Mouse (Mus musculus): Measurements from ENCODE around the gene Tmem107. TPM values are rescaled to one million over a fixed set of nuclear protein-coding genes. Genes with fewer than 3 reads are reported as not detected.

Gene Tmem107
- total RNA-seq, 1 experiment, result 38.8 TPM

DNA sequence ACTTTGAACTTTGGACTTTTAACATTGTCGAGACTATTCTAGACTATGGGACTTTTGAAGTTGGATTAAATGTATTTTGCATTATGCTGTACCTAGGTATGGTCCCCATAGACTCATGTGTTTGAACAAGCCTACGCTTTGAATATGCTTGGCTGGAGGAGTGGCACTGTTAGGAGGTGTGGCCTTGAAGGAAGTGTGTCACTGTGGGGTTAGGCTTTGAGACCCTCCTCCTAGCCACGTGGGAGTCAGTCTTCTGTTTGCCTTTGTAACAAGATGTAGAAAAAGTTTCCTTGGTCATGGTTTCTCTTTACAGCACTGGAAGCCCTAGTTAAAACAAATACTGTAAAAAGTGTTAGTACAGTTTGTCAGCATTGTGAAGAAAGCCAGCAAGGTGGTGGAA is 16.8 kb upstream of the Tmem107 start:
- peaks cover 16% of the 10 kb centered on the region for H3K36me3 ChIP-seq (ENCODE audit: control insufficient read depth, insufficient read depth, low read length, poor library complexity, severe bottlenecking)
- no peak for DNase-seq (ENCODE audit: low read depth, low spot score)
- H3K4me1 ChIP-seq (ENCODE audit: control insufficient read depth in 2 of 2, insufficient read depth in 2 of 2, low read length in 2 of 2, poor library complexity in 1 of 2), result no peaks in the 10 kb centered on the region
- no peak overlapping the region for H3K9ac ChIP-seq (ENCODE audit: insufficient read depth, low read depth, low read length, poor library complexity, severe bottlenecking)
- H3K4me3 ChIP-seq (ENCODE audit: insufficient read depth in 1 of 2, low read depth in 1 of 2, low read length in 2 of 2, poor library complexity in 1 of 2, severe bottlenecking in 1 of 2), result no peak overlapping the region
- no peaks in the 10 kb centered on the region for H3K9me3 ChIP-seq (ENCODE audit: control insufficient read depth, insufficient read depth, low read depth, low read length)
- no peak overlapping the region for H3K27ac ChIP-seq (ENCODE audit: insufficient read depth, low read depth, low read length, poor library complexity, severe bottlenecking)
- in situ Hi-C loops (cut with MboI; ENCODE audit: low sequenced_read_pairs in 2 of 2, unreplicated experiment in 2 of 2), result no loop called here
- TF ChIP-seq CHD2 (IDR thresholded peaks at IDR 0.05; ENCODE audit: low read depth, low read length) (no peak), ZNF384 (IDR thresholded peaks at IDR 0.05; ENCODE audit: low read depth, low read length) (no peak), ZC3H11A (IDR thresholded peaks at IDR 0.05; ENCODE audit: borderline replicate concordance, low read depth, low read length) (no peak), HCFC1 (IDR thresholded peaks at IDR 0.05; ENCODE audit: borderline replicate concordance, insufficient read depth, low read length) (no peak), MAFK (IDR thresholded peaks at IDR 0.05; ENCODE audit: insufficient read depth, low read depth, low read length) (no peak)

DNA sequence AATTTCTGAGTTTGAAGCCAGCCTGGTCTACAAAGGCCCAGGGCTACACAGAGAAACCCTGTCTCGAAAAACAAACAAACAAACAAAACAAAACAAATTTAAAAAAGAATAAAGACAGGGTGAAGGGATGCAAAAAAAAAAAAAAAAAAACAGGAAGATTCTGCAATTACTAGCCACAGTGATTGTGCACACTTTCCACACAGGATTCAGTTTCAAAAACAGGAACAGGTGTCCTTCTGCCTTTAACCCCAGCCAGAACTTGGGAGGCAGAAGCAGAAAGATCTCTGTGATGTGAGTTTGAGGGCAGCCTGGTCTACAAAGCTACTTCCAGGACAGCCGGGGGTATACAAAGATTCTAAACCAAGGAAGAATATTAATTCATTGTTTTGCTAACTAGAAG is 12.3 kb upstream of the Tmem107 start:
- no peaks in the 10 kb centered on the region; a peak in 1 of 4 replicates for H3K4me1 ChIP-seq (ENCODE audit: control insufficient read depth in 2 of 2, insufficient read depth in 2 of 2, low read length in 2 of 2, poor library complexity in 1 of 2)
- in situ Hi-C loops (cut with MboI; ENCODE audit: low sequenced_read_pairs in 2 of 2, unreplicated experiment in 2 of 2), result no loop called here
- peak overlapping the region in 1 of 2 experiments; percentile 89; a peak in 2 of 4 replicates for H3K4me3 ChIP-seq (ENCODE audit: insufficient read depth in 1 of 2, low read depth in 1 of 2, low read length in 2 of 2, poor library complexity in 1 of 2, severe bottlenecking in 1 of 2)
- H3K27ac ChIP-seq (ENCODE audit: insufficient read depth, low read depth, low read length, poor library complexity, severe bottlenecking), result no peak overlapping the region
- no peak overlapping the region for H3K9ac ChIP-seq (ENCODE audit: insufficient read depth, low read depth, low read length, poor library complexity, severe bottlenecking)
- DNase-seq (ENCODE audit: low read depth, low spot score), result no peak
- H3K9me3 ChIP-seq (ENCODE audit: control insufficient read depth, insufficient read depth, low read depth, low read length), result no peaks in the 10 kb centered on the region
- no peak for TF ChIP-seq HCFC1 (IDR thresholded peaks at IDR 0.05; ENCODE audit: borderline replicate concordance, insufficient read depth, low read length)
- no peak for TF ChIP-seq ZNF384 (IDR thresholded peaks at IDR 0.05; ENCODE audit: low read depth, low read length)
- no peak for TF ChIP-seq CHD2 (IDR thresholded peaks at IDR 0.05; ENCODE audit: low read depth, low read length)
- TF ChIP-seq ZC3H11A (IDR thresholded peaks at IDR 0.05; ENCODE audit: borderline replicate concordance, low read depth, low read length), result no peak
- TF ChIP-seq MAFK (IDR thresholded peaks at IDR 0.05; ENCODE audit: insufficient read depth, low read depth, low read length), result no peak
- no peaks in the 10 kb centered on the region for H3K36me3 ChIP-seq (ENCODE audit: control insufficient read depth, insufficient read depth, low read length, poor library complexity, severe bottlenecking)

DNA sequence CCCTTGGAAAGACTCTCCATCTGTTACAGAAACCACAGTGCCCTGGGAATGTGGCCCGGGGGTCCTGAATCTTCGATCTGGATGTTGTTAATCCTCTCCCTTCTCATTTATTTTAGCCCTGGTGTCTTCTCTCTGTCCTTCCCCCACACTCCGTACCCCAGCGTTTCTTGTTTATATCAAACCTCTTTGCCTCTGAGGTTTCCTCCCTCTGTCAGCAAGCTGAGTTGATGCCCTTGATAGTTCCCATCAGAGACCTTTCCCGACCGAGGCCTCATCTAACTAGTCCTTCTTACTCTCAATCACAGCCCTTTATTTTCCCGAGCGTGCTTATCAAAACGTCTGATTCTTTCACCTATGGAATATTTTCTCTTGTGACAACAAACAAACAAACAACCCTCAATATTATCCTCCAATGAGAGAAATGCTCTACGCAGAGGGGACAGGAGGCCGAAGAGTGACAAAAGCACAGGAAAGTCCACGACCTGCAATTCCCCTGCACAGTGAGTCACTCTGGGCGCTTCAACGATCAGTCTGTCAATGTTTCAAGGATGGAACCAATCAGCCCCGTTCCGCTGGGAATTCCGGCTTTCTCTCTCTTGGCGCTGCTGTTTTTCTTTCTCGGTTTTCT is 11.8 kb upstream of the Tmem107 start:
- Histone ChIP-seq H3K4me1 (ENCODE audit: control insufficient read depth in 2 of 2, insufficient read depth in 2 of 2, low read length in 2 of 2, poor library complexity in 1 of 2) (no peaks in the 10 kb centered on the region; a peak in 1 of 4 replicates), H3K9me3 (ENCODE audit: control insufficient read depth, insufficient read depth, low read depth, low read length) (no peaks in the 10 kb centered on the region), H3K4me3 (ENCODE audit: insufficient read depth in 1 of 2, low read depth in 1 of 2, low read length in 2 of 2, poor library complexity in 1 of 2, severe bottlenecking in 1 of 2) (peak overlapping the region; percentile 82 to 89), H3K27ac (ENCODE audit: insufficient read depth, low read depth, low read length, poor library complexity, severe bottlenecking) (no peak overlapping the region), H3K9ac (ENCODE audit: insufficient read depth, low read depth, low read length, poor library complexity, severe bottlenecking) (peak overlapping the region; percentile 77), H3K36me3 (ENCODE audit: control insufficient read depth, insufficient read depth, low read length, poor library complexity, severe bottlenecking) (no peaks in the 10 kb centered on the region)
- TF ChIP-seq ZC3H11A (IDR thresholded peaks at IDR 0.05; ENCODE audit: borderline replicate concordance, low read depth, low read length) (no peak), MAFK (IDR thresholded peaks at IDR 0.05; ENCODE audit: insufficient read depth, low read depth, low read length) (no peak), CHD2 (IDR thresholded peaks at IDR 0.05; ENCODE audit: low read depth, low read length) (no peak), ZNF384 (IDR thresholded peaks at IDR 0.05; ENCODE audit: low read depth, low read length) (no peak)
- DNase-seq (ENCODE audit: low read depth, low spot score), result no peak
- in situ Hi-C loops (cut with MboI; ENCODE audit: low sequenced_read_pairs in 2 of 2, unreplicated experiment in 2 of 2), result no loop called here

DNA sequence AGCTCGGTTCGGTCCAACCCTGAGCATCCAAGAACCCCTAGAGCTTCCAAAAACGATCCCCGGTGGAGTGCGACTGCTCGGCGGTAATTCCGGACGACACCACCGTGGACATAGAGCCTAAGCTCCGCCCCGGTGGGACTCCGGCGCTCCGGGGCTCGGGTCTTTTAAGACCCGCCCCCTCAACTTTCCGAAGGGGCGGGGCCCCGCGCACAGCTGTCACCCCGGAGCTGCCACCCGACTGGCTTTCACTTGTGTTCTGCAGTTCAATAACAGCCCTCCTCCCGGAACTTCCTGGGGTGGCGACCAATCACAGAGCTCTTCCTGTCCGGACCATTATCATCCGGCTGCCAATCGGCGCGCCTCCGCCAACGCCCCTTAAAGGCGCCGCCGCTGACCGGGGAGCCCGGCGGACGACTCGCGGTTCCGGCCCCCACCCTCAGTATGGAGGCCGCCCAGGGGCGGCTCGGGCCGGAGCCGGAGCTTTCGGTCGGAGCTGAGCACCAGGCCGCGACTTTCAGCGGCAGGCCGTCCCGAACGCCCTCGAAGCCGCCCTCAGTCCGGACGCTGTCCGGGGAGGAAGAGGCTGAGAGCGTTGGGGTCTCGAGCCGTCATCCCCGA is 11.1 kb upstream of the Tmem107 start, which contains the start of gene Borcs6:
Gene Borcs6, plus strand, starts transcription at position 361 of the 618 bp plus-strand sequence.
- TF ChIP-seq CHD2 (IDR thresholded peaks at IDR 0.05; ENCODE audit: low read depth, low read length) (no peak), HCFC1 (IDR thresholded peaks at IDR 0.05; ENCODE audit: borderline replicate concordance, insufficient read depth, low read length) (0 out of 2 replicates have a peak, but pooled peaks have one; percentile 38), ZNF384 (IDR thresholded peaks at IDR 0.05; ENCODE audit: low read depth, low read length) (no peak), MAFK (IDR thresholded peaks at IDR 0.05; ENCODE audit: insufficient read depth, low read depth, low read length) (no peak), ZC3H11A (IDR thresholded peaks at IDR 0.05; ENCODE audit: borderline replicate concordance, low read depth, low read length) (no peak)
- H3K9ac ChIP-seq (ENCODE audit: insufficient read depth, low read depth, low read length, poor library complexity, severe bottlenecking), result peak within 1 kb of the TSS; percentile 77
- no peaks in the 10 kb centered on the region for H3K9me3 ChIP-seq (ENCODE audit: control insufficient read depth, insufficient read depth, low read depth, low read length)
- in situ Hi-C loops (cut with MboI; ENCODE audit: low sequenced_read_pairs in 2 of 2, unreplicated experiment in 2 of 2), result no loop called here
- H3K27ac ChIP-seq (ENCODE audit: insufficient read depth, low read depth, low read length, poor library complexity, severe bottlenecking), result no peak within 1 kb of the TSS
- DNase-seq (ENCODE audit: low read depth, low spot score), result peak; percentile 90
- peak within 1 kb of the TSS; percentile 82 to 89 for H3K4me3 ChIP-seq (ENCODE audit: insufficient read depth in 1 of 2, low read depth in 1 of 2, low read length in 2 of 2, poor library complexity in 1 of 2, severe bottlenecking in 1 of 2)
- no peaks in the 10 kb centered on the region; a peak in 1 of 4 replicates for H3K4me1 ChIP-seq (ENCODE audit: control insufficient read depth in 2 of 2, insufficient read depth in 2 of 2, low read length in 2 of 2, poor library complexity in 1 of 2)
- H3K36me3 ChIP-seq (ENCODE audit: control insufficient read depth, insufficient read depth, low read length, poor library complexity, severe bottlenecking), result no peaks in the 10 kb centered on the region
